Mouse (Mus musculus) natural killer cell, adult 2 months (primary cell): ENCODE results near the gene Olfr975.
"Not testable (repeated sequence)": the region's sequence is repeated elsewhere in the genome, so short reads cannot be mapped to it uniquely, and the experiment has no call there.

Experiments used
- DNase-seq, 2 experiments: peaks; one replicate each; pipeline ENCODE4 v3.0.0; 2022; ENCODE audit warnings: low spot score in 2 of 2

The Olfr975 gene

DNA sequence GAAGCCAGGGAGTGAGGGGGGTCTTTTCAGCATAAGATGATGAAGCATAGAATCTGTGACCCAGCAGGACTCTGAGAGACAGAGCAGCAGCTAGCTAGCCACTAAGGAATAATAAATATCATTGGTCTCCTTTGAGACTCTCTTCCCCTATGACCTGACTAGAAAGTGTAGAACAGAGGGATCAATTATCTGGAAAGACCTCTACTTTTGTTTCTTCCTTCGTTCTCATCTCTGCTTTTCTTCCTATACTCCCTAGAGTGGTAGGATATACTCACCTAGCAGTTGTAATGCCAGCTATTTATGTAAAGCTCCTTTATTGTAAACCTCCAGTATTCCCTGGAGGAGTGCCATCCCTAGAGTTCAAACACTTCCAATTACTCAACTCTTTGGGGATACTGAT is at the start of gene Olfr975:
Gene Olfr975, minus strand, starts transcription at position 101 of the 400 bp plus-strand sequence.
- no peak for DNase-seq

DNA sequence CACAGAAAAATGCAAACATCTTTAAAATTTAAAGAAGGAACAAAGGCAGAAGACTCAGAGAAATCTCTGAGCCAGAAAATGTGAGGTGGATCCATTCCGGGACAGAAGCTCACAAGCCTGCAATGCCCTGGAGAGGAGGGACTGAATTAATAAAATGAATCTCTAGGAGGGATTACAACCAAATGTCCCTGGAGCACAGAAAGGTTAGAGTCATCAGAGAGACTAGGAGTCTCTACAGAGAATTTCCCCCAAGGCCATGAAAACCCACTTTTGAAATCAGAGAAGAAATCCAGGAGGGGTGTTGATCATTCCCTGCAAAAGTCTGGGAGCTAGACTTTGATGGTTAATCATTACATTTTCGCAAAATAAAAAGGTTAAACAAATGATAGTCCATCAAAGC is 40.0 kb upstream of the Olfr975 start, which contains the start of gene Olfr978:
Gene Olfr978, plus strand, starts transcription at position 301 of the 400 bp plus-strand sequence.
- DNase-seq, result no peak

DNA sequence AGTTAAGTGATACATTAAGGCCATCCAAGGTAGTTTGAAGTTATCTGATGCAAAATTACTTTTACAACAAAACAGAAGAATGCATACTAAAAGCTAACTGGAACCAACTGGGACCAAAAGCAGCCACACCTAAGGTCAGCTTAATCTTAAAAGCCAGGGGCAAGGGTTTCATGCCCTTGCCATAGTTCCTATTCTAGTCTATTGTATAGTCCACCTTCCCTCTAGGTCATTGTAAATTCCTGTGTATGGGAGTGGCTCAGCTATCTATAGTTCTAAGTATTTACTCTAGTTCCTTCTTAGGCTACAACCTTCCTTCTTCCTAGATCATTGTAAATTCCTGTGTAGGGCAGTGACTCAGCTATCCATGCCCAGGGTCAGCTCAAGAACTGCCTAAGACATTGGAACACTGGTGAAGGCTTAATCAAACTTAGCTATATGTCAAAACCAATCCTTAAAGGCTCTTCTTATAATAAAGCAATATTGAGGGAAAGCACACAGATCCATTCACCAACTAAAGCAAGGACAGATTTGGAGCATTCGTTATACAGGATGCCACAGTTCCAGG is 24.8 kb upstream of the Olfr975 start:
- DNase-seq, result not testable (repeated sequence)

DNA sequence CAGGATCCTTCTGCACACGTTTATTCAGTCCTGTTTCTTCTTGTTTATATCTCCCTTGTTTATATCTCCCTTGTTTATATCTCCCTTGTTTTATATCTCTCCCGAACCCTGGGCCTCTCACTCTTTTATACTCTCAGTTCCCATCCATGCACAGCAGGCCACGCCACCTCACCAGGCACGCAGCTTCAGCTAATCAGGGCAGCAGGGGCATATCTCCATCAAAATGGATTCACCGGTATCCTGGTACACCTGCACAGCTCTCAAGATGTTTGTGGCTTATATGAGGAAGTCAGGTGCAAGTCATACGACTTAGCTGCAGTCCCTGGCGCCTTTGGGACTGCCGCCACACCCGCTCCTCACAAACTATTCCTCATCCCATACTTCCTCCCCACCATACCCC is 9.2 kb upstream of the Olfr975 start, which contains the start of gene Olfr976:
Gene Olfr976, minus strand, starts transcription at position 101 of the 400 bp plus-strand sequence.
- not testable (repeated sequence) for DNase-seq

DNA sequence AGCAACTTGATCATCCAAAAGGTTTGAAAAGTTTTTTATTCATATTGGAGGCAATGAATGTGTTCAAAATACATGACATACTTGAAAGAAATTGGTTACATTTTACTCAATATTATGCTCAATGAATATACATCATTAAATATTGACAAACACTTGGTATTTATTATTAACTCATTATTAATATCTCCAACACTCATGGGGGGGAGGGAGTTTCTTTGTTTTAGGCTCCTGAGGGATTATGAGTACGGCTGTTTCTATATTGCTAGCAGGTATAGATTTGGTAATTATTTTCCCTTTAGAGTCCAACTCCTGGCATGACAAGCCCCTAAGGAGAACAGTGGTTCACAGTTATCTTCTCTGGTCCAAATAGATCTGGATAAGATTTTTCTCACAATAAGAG is 14.6 kb downstream of the Olfr975 start, which contains the start of gene Olfr974:
Gene Olfr974, plus strand, starts transcription at position 301 of the 400 bp plus-strand sequence.
- DNase-seq, result no peak

DNA sequence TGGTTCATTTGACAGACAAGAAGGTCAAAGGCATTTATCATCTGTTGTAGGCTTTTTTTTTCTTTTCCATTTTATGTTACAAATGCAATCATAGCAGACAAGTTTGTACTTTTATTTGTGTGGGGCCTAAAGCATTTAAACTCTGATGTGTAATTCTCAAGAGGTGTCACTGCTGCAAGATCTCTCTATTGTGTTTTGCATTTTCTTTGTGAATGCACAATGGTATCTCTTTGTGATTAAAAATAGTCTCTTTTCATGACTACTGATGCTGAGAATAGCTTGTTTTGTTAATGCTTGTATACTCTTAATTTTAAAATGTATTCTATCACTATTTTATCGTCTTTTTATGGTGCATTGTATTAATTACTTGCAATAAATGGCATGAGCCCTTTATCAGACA is 23.0 kb downstream of the Olfr975 start:
- not testable (repeated sequence) for DNase-seq

DNA sequence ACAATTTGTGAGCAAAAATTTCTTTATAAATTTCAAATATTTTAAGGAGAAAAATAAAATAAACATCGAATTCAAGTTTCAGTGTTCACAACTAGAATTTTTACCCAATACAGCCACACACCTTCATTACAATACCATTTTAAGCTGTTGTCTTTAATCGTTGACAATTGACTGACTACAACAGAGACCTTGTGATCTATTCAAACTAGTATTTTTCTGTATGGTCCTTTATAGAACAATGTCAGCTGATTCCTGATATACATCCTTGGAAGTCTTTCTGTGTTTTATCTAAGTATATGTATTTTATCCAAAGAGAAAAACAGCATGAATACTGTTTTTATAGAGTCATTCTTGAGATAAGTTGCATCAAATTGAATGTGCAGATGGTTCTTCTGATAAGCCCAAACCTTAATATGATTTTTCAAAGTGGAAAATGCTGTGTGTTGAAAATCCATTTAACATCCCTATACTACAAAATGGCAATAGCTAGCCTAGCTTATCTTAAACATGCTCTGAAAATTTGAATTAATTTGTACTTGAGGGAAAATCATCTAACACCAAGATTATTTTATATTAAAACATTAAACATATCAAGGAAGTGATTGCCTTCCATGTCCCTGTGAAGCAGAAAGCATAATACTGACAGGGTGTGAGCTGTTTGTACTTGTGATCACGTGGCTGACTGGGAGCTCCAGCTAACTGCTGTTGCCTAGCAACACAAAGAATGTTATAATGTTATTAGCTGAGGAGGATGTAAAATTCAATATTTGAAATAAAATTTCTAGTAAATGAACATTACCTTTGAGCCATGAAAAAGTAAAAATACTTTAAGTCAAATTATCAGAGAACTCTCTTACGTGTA is 23.6 kb downstream of the Olfr975 start:
- not testable (repeated sequence) for DNase-seq

DNA sequence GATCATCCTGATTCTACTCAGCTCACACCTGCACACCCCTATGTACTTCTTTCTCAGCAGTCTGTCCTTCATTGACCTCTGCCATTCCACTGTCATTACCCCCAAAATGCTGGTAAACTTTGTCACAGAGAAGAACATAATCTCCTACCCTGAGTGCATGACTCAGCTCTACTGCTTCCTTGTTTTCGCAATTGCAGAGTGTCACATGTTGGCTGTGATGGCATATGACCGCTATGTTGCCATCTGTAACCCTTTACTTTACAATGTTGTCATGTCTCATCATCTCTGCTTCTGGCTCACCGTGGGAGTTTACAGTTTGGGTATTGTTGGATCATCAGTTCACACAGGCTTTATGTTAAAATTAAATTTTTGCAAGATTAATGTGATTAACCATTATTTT is 41.9 kb downstream of the Olfr975 start:
- no peak for DNase-seq

DNA sequence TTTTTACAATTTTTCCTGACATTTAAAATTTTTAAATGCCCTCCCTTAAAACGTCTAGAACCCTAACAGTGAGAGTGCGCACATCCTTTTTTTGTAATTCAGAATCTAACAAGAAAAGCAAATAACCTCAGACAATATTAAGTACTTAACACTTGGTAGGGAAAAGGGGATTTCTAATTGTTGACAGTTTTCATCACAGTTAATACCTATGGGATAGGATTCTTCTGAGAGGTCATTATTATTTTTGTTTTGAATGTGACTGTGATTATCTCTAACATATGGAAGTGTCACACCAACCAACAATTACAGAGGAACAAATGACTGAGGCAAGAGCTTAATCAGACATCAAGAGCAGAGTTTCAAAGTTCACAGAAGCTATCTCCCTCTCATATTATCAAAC is 44.8 kb downstream of the Olfr975 start, which contains the start of gene Olfr229:
Gene Olfr229, plus strand, starts transcription at position 301 of the 400 bp plus-strand sequence.
- DNase-seq, result no peak

DNA sequence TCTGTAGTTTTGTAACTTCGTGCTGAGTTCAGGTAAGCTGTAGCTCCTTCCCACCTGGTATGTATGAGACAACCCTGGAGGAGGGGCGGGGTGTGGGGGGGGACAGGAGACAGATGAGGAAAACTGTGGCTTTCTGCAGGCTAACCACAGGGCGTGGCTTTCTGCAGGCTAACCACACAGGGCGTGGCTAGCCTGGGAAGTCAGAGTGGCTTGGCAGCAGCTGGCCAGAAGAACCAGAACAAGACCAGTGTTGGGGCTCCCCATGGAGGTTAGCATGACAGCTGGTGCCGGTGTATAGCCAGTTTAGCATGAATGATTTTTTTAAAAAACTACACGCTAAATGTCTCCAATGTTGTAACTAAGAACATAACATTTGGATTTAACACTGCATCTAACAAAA is 46.7 kb downstream of the Olfr975 start:
- DNase-seq, result no peak
